Mouse (Mus musculus): ENCODE results near the gene Tfrc.

Gene Tfrc

DNA sequence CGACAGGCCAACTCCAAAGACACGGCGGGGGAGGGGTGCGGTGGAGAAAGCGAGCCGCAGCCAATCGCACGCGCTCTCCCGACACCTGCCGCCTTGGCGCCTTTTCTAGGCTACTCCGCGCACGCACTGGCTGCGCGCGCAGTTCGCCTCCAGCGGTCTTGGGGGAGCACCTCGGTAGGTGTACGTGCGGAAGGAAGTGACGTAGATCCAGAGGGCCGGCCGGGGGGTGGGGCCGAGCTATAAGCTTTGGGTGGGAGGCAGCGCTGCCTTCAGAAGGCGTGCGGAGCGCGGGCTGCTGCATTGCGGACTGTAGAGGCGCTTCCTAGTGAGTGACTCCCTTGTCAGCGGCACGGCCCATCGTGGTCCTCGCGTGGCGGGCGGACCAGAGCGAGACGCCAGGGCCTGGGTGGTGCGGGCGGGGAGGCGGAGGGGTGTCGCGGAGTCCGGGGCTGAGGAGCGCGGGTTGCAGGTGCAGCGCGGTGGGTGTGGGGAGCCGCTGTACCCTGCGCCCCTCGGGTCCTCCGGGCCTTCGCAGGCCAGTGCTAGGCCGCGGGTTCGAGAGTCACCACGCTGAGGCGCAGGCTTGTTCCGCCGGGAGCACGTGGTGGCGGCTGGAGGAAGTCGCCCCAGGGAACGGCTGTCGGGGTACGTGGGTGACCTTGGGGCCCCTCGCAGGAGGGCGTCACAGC, at the start of gene Tfrc:
Gene Tfrc (plus strand): TSS at position 209 of the 689 bp plus-strand sequence.
- peak; percentile 96 to 97 for DNase-seq (ENCODE audit: low spot score in 2 of 2)

- no peak for DNase-seq (ENCODE audit: low spot score in 2 of 2)
Observed at GRCm38 (mm10) chr16:32559493-32559892, 49.2 kb upstream of the Tfrc start.

GRCm38 (mm10) chr16:32563056-32563793, 45.5 kb upstream of the Tfrc start:
- DNase-seq (ENCODE audit: low spot score in 2 of 2): no peak

DNA sequence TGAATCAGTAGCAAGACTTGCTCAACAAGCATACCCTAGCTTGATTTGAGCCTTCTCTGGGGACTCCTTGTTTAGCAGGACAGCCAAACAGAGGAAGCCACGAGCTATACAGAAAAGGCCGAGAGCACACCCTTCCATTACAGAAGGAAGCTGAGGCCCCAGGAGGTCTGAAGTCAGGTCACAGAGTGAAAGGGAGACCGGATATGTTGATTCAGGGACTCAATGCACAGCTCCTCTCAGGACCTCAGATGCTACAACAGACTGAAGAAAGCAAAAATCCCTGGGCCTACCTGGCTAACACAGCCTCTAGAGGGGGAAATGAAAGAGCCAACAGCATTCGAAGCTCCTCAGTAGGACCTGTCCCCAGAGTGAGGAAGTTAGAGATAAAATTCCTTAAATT, 41.4 kb upstream of the Tfrc start:
- no peak for DNase-seq (ENCODE audit: low spot score in 2 of 2)

DNA sequence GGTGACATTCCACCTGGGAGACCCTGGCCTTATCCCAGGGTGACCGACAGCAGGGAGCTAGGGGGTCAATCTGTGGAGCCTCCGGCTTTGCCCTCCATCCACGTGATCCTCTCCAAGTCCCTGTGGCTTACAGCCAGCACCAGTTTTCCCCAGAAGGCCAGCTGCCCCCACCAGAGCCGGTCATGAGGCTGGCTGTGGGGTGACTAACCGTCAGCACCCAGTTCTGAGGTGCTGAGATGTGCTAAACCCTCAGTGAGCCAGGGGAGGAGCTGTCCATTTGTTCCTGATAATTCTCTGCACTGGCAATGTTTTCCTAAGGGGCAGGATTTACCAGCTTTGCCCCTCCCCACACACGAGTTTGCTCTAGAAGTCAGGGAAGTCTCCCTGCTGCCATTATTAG, 40.3 kb upstream of the Tfrc start:
- DNase-seq (ENCODE audit: low spot score in 2 of 2): no peak

DNA sequence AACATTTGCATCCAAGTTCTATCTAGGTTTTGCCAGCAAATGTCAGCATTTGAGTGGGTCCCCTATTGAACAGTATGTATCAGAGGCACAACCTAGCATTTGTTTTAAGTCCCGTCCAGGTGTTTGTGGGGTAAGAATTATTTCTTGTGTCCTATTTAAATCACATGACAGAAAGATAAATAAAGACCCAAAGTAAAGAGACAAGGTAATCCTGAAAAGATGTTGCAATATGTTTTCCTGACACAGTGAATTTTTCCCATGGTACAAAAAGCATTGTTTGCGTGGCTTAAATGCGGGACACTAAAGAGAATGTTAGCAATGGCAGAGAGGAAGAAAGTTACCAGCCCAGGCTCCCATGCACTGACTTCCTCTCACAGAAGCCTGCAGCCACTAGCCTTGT, 38.7 kb upstream of the Tfrc start:
- no peak for DNase-seq (ENCODE audit: low spot score in 2 of 2)

DNA sequence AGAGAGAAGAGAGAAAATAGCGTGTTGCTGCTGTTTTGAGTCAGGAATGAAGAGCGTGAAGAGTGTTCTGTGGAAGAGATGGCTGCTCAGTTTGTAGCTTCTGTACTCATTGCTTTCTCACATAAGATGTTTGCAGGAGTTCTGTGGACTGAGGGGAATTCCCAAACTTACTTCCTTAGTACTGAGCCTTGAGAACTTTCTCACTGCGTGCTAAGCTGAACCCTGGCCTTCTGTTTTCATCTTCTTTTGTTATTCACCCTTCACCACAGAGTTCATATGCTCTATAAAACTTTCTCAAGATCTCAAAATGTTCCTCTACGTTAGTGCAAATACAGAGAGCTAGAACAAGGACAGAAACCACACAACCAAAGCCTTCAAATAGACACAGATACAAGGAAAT, 36.2 kb upstream of the Tfrc start:
- no peak for DNase-seq (ENCODE audit: low spot score in 2 of 2)

DNA sequence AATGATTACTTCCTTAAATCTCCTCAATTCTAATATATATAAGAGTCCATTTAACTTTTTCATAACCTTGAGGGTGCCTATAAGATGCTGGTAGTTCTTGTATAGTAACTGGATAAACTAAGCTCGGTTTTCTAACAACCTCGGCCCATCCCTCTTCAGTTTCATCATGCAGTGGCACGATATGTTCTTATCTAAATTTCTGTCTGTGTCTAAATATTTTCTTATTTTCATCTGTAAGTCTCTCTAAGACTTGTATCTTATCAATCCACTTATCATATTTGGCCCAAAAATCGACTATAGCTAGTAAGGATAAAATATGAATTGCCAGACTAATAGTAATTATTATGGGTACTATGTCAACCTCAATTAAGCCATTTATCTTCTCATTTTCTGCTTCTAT, 22.2 kb upstream of the Tfrc start:
- no peak for DNase-seq (ENCODE audit: low spot score in 2 of 2)

- DNase-seq (ENCODE audit: low spot score in 2 of 2): no peak
Observed at GRCm38 (mm10) chr16:32588568-32588967, 20.2 kb upstream of the Tfrc start.

DNA sequence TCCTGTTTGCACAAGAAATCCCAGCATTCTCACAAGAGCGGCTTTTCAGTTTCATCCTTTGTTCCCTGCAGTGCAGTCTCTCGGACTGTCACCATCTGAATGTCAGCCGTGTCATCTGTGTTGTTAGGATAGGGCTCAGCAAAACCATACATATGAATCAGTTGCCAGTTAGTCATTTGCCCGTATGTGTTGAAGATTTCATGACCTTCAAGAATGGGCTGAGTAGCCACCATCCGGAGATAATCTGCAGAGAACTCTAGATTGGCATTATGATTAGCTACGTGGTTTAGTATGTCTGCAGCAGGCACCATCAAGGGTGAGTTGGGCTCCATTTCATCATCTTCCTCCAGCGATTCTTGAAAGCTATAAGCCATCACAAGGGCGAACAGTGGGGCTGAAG, 17.2 kb upstream of the Tfrc start:
- no peak for DNase-seq (ENCODE audit: low spot score in 2 of 2)

DNA sequence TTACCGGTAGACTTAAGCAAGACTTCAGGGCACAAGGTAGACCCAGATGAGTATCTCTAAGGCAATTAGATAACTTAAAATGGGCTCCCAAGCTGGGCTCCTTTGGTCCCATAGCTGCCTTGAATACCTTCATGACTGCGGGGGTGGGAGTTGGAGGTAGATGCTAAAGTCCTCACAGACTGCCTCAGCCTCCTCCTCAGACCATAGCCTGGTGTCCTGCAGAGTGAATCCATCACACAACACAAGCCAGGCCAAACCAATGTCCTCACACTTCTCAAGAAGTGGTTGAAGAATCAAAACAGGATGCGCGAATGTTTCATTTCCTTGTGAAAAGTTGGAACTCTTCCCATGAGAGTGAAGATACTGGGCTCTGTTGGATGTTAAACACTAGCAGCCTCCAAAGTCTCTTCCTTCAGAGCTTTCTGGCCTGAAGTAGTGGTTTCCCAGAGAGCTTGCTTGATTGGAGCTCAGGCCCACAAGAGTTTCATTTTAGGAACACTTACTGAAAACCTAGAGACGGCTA, 15.4 kb upstream of the Tfrc start:
- DNase-seq (ENCODE audit: low spot score in 2 of 2): no peak

- no peak for DNase-seq (ENCODE audit: low spot score in 2 of 2)
Observed at GRCm38 (mm10) chr16:32593916-32594315, 14.8 kb upstream of the Tfrc start.

DNA sequence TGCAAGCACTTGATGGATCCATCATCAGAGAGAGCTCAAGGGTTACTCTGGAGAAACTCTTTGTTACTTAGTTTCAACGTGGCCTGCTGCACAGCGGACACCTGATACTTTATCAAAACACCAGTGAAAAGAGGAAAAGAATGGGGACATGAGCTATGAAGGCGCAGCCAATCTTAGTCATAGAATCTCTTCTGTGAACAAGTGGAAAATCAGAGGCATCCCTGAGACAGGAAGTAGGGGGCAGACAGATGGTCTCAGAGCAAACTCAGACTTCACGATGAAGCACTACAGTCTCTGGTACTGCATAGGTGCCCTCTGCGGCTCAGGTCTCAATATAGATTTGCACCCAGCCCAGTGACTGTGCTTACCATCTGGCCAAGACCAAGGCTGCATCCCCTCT, 14.0 kb upstream of the Tfrc start:
- DNase-seq (ENCODE audit: low spot score in 2 of 2): no peak

DNA sequence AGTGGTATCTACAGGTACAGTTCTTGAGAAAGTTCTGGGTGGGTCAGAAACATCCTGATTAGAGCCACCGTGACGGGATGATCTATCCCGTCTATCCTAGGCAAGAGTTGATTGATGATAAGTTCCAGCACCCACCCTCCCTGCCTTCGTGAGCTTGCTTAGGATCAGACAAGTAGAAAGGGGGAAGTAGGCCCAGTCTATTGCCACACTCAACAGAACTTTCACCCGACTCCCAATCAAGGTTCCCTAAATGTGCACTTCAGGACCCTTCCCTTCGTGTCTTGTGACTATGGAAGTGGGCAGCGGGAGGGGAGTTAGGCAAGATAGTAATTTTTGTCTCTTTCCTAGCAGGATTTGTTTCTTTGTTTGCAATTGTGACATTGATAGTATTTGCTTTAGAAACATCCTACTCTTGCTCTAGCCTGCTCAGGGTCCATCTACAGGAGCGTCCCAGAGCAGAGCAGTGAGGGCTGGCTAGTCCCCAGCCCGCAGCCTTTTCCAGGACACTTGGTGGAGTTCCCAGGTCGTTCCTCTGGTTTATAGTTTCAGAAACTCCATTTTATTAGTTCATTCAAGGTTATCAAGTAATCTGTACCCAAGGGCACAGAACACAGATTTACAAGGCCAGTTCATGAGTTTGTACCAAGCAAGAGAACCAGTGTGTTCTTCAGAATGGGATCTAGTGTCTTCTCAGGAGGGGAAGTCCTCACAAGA, 13.4 kb upstream of the Tfrc start:
- DNase-seq (ENCODE audit: low spot score in 2 of 2): no peak

- DNase-seq (ENCODE audit: low spot score in 2 of 2): no peak
Observed at GRCm38 (mm10) chr16:32597909-32598381, 10.8 kb upstream of the Tfrc start.

GRCm38 (mm10) chr16:32599151-32599550, 9.6 kb upstream of the Tfrc start:
- DNase-seq (ENCODE audit: low spot score in 2 of 2): no peak

DNA sequence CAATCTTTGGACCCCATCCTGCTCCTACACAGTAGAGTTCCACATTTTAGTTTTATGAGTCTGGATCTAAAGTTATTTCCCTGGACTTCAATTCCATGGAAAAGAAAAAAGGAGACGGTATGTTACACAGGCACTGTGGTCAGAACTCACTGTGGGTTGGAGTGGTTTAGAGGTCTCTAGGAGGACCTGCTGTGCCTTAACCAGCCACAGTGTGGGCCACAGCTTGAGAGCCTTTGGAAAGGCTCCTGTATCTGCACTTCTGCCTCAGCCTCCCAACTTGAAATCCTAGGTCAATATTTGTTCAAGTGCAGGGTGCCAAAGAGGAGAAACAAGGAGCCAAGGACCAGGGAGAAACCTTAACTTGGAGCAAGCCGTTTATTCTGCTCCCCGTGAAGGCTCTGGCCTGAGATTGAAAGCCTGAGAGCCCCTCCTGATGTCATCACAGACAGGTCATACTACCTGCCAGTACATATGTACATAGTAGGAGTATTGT, 6.5 kb upstream of the Tfrc start:
- no peak for DNase-seq (ENCODE audit: low spot score in 2 of 2)

- DNase-seq (ENCODE audit: low spot score in 2 of 2): no peak
Observed at GRCm38 (mm10) chr16:32607562-32608343, 967 bp upstream of the Tfrc start.

DNA sequence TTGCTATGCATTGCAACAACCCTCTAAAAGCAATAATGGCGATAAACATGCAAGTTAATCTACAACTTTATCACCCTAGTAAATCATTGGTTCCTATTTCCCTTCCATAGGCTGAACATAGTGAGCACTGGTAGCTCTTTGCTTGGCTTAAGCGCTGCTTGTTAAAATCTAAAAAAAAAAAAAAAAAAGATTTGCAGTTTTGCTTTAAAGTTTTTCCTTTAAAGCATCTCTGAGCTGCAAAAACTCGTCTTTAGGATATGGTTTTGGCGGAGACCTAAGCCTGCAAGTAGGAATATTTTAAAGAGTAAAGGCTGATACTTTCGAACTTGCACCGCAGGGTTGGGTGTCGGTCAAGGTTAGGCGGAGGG, 392 bp upstream of the Tfrc start:
- no peak for DNase-seq (ENCODE audit: low spot score in 2 of 2)

DNA sequence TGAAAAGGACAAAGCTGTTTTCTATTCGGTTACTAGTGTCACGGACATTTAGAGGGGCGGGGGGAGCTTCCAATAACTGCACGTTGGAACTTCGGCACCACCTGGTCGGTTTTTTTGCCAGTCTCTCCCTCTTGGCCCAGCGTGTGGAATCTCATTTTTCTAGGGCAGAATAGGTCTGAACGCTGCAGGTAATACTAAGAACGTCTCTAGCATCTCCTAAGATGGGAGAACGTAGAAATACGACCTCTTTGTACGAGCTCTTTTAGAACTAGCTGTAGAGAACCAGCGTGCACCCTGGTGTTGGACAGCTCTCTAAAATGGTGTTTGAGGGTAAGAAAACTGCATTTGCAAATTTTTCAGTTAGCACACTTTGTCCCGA, 670 bp downstream of the Tfrc start:
- no peak for DNase-seq (ENCODE audit: low spot score in 2 of 2)

DNA sequence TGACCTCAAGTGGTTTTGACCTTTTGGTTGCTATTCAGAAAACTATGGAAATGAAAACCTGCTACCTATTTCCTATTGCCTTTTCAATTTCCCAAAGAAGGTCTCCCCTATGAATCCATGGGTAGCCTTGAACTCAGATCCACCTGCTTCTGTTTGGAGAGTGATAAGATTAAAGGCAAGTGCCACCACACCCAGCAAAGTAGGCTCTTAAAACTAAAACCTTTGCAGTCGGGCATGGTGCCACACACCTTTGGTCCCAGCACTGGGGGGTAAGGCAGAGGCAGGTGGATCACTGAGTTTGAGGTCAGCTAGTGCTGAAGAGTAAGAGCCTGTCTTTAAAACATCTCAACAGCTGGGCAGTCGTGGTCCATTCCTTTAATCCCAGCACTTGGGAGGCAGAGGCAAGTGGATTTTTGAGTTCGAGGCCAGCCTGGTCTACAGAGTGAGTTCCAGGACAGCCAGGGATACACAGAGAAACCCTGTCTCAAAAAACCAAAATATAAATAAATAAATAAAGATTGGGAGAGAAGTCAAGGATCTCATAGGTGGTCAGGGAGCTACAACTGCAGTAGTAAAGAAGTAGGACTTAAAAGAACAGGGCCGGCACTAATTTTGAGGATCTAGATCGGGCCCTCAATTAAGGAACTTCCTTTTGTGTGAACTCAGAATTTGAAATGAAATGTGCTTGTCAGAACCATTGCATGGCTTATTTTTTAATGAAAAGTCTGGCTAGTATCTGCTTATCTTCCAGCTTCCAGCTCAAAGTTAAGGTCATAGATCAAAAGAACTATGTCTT, 1.9 kb downstream of the Tfrc start:
- peak; percentile 38 to 50 for DNase-seq (ENCODE audit: low spot score in 2 of 2)

All from spleen, postnatal 14 days (tissue).